Mouse (Mus musculus) ES-E14 (cell line): ENCODE data around the gene Slc36a1. TPM values are rescaled to one million over a fixed set of nuclear protein-coding genes. Genes with fewer than 3 reads are reported as not detected.

Experiments used
- DNase-seq: peaks from one replicate; pipeline ENCODE4 v3.0.0-alpha.2; 2013; ENCODE audit warnings: low read depth, low spot score
- H3K27ac ChIP-seq: 2 replicates; pipeline ENCODE4 v1.5.1; 2012; ENCODE audit warnings: low read depth, mild to moderate bottlenecking, low read length, moderate library complexity, mixed read lengths; ENCODE audit not compliant: poor library complexity, insufficient read depth, severe bottlenecking
- H3K36me3 ChIP-seq: 2 replicates; pipeline ENCODE4 v1.6.1; 2012; ENCODE audit warnings: mild to moderate bottlenecking, low read length, moderate library complexity, mixed read lengths; ENCODE audit not compliant: control insufficient read depth, poor library complexity, insufficient read depth, severe bottlenecking
- H3K4me1 ChIP-seq, 2 experiments: fragments of 150-350 bp in 1 of 2; sonication (generic) in 1 of 2; 2 replicates each; pipeline ENCODE4 v1.6.1; 2012; ENCODE audit warnings: low read length in 2 of 2, mild to moderate bottlenecking in 1 of 2, mixed read lengths in 1 of 2; ENCODE audit not compliant: control insufficient read depth in 2 of 2, insufficient read depth in 2 of 2, poor library complexity in 1 of 2
- H3K4me3 ChIP-seq, 2 experiments: fragments of 150-350 bp in 1 of 2; sonication (generic) in 1 of 2; 2 replicates each; pipeline ENCODE4 v1.5.1; 2012; ENCODE audit warnings: low read length in 2 of 2, low read depth in 1 of 2, mild to moderate bottlenecking in 1 of 2, mixed read lengths in 1 of 2; ENCODE audit not compliant: insufficient read depth in 1 of 2, poor library complexity in 1 of 2, severe bottlenecking in 1 of 2
- H3K9ac ChIP-seq: 2 replicates; pipeline ENCODE4 v1.6.1; 2012; ENCODE audit warnings: low read depth, mild to moderate bottlenecking, low read length, mixed read lengths; ENCODE audit not compliant: poor library complexity, insufficient read depth, severe bottlenecking
- H3K9me3 ChIP-seq: fragments of 150-350 bp; sonication (generic); 2 replicates; pipeline ENCODE4 v1.6.1; 2012; ENCODE audit warnings: low read depth, mild to moderate bottlenecking, low read length; ENCODE audit not compliant: control insufficient read depth, insufficient read depth
- CHD2 ChIP-seq: IDR thresholded peaks from 2 replicates; pipeline ENCODE4 v1.6.1; 2014; ENCODE audit warnings: mild to moderate bottlenecking, low read depth, low read length, inconsistent platforms
- HCFC1 ChIP-seq: IDR thresholded peaks from 2 replicates; pipeline ENCODE4 v1.6.1; 2012; ENCODE audit warnings: low read length, inconsistent platforms, borderline replicate concordance; ENCODE audit not compliant: insufficient read depth
- MAFK ChIP-seq: IDR thresholded peaks from 2 replicates; pipeline ENCODE4 v1.6.1; 2014; ENCODE audit warnings: mild to moderate bottlenecking, low read depth, low read length, inconsistent platforms; ENCODE audit not compliant: insufficient read depth
- ZC3H11A ChIP-seq: IDR thresholded peaks from 2 replicates; pipeline ENCODE4 v1.6.1; 2012; ENCODE audit warnings: low read depth, mild to moderate bottlenecking, inconsistent platforms, low read length, borderline replicate concordance
- ZNF384 ChIP-seq: IDR thresholded peaks from 2 replicates; pipeline ENCODE4 v1.6.1; 2012; ENCODE audit warnings: low read depth, low read length, inconsistent platforms
- in situ Hi-C, 2 experiments: fragments of 600-800 bp; cut with MboI; formaldehyde crosslinking; loops; one replicate each; pipeline ENCODE4 v1.15.1; 2025; ENCODE audit warnings: low sequenced_read_pairs in 2 of 2, inconsistent platforms in 1 of 2; ENCODE audit not compliant: unreplicated experiment in 2 of 2
- total RNA-seq: library from RNA; depleted of rRNA; stranded (reverse); fragments of 300-350 nt; gene quantifications from 2 replicates; pipeline ENCODE4 v1.2.3, GENCODE M21; 2012

Gene Slc36a1
- total RNA-seq, 1 experiment: 7.4 TPM

GRCm38 (mm10) chr11:55218473-55218872, 14.3 kb downstream of the Slc36a1 start:
- H3K4me1 ChIP-seq: no peaks in the 10 kb centered on the region
- in situ Hi-C loops: no loop called here
- H3K36me3 ChIP-seq: peaks cover 1% of the 10 kb centered on the region; the same call in 1 of the 2 replicates

GRCm38 (mm10) chr11:55221306-55221705, 17.2 kb downstream of the Slc36a1 start:
- in situ Hi-C loops: no loop called here
- Histone ChIP-seq H3K9me3 (no peaks in the 10 kb centered on the region), H3K36me3 (peaks cover 6% of the 10 kb centered on the region; the same call in 1 of the 2 replicates), H3K4me3 (no peak overlapping the region), H3K9ac (no peak overlapping the region), H3K27ac (no peak overlapping the region), H3K4me1 (no peaks in the 10 kb centered on the region)
- DNase-seq: no peak
- TF ChIP-seq ZNF384: no peak
- TF ChIP-seq HCFC1: no peak
- no peak for TF ChIP-seq ZC3H11A
- TF ChIP-seq CHD2: no peak
- no peak for TF ChIP-seq MAFK

More at GRCm38 (mm10) chr11:55218473-55218872, 14.3 kb downstream of the Slc36a1 start:
- H3K9me3 ChIP-seq: no peaks in the 10 kb centered on the region
- no peak overlapping the region for H3K27ac ChIP-seq
- no peak overlapping the region for H3K9ac ChIP-seq
- DNase-seq: no peak
- TF ChIP-seq HCFC1 (no peak), ZC3H11A (no peak), CHD2 (no peak), ZNF384 (no peak), MAFK (no peak)
- H3K4me3 ChIP-seq: no peak overlapping the region

- Histone ChIP-seq H3K4me1 (no peaks in the 10 kb centered on the region), H3K9ac (no peak overlapping the region), H3K36me3 (peaks cover 5% of the 10 kb centered on the region; the same call in 1 of the 2 replicates), H3K27ac (no peak overlapping the region), H3K4me3 (no peak overlapping the region), H3K9me3 (no peaks in the 10 kb centered on the region)
- TF ChIP-seq CHD2 (no peak), MAFK (no peak), ZC3H11A (no peak), ZNF384 (no peak), HCFC1 (no peak)
- DNase-seq: no peak
- in situ Hi-C loops: no loop called here
Observed at GRCm38 (mm10) chr11:55231034-55231433, 26.9 kb downstream of the Slc36a1 start.

GRCm38 (mm10) chr11:55234288-55234687, 30.1 kb downstream of the Slc36a1 start:
- Histone ChIP-seq H3K4me3 (no peak overlapping the region), H3K9ac (no peak overlapping the region), H3K27ac (no peak overlapping the region), H3K4me1 (no peaks in the 10 kb centered on the region), H3K9me3 (no peaks in the 10 kb centered on the region), H3K36me3 (peaks cover 5% of the 10 kb centered on the region; the same call in 1 of the 2 replicates)
- DNase-seq: no peak
- in situ Hi-C loops: no loop called here
- TF ChIP-seq CHD2: no peak
- TF ChIP-seq ZNF384: no peak

- Histone ChIP-seq H3K4me1 (no peaks in the 10 kb centered on the region), H3K9me3 (no peaks in the 10 kb centered on the region), H3K27ac (no peak overlapping the region), H3K4me3 (no peak overlapping the region), H3K9ac (no peak overlapping the region), H3K36me3 (peaks cover 5% of the 10 kb centered on the region; the same call in 1 of the 2 replicates)
- no peak for DNase-seq
- TF ChIP-seq MAFK (no peak), ZC3H11A (no peak), HCFC1 (no peak), CHD2 (no peak), ZNF384 (no peak)
- in situ Hi-C loops: no loop called here
Observed at GRCm38 (mm10) chr11:55234791-55235190, 30.6 kb downstream of the Slc36a1 start.
